Mouse (Mus musculus): ENCODE results near the gene Cypt4. TPM values are rescaled to one million over a fixed set of nuclear protein-coding genes. Genes with fewer than 3 reads are reported as not detected.

The Cypt4 gene
- polyA plus RNA-seq (2015; fragmentation: Nextera tagmentation; extraction: Ambion mirVana): not detected in 2 replicates

GRCm38 (mm10) chr9:24624896-24625295 lies at the start of gene Cypt4:
Gene Cypt4 (plus strand): TSS chr9:24625196.

Other genes with a start within 250 kb of the Cypt4 start
- 16.1 and 17.7 TPM in 2 replicates for gene Dpy19l1, start 122.1 kb upstream of the Cypt4 start, polyA plus RNA-seq (2015; fragmentation: Nextera tagmentation; extraction: Ambion mirVana)
- 0.46 and 0.52 TPM in 2 replicates for gene Dpy19l2, start 71.1 kb downstream of the Cypt4 start, polyA plus RNA-seq (2015; fragmentation: Nextera tagmentation; extraction: Ambion mirVana)
- gene Tbx20, start 149.1 kb downstream of the Cypt4 start, polyA plus RNA-seq (2015; fragmentation: Nextera tagmentation; extraction: Ambion mirVana): not detected in 2 replicates